Mouse (Mus musculus) embryonic facial prominence, embryonic 15.5 days (tissue): ENCODE measurements around the gene Ank2. TPM values are rescaled to one million over a fixed set of nuclear protein-coding genes. Genes with fewer than 3 reads are reported as not detected.

Experiments used
- ATAC-seq: fragments of 200-750 bp; cut with Nextera tagmentation; 2 replicates; pipeline ENCODE4 v1.8.0; 2017; ENCODE audit warnings: low read depth, moderate TSS enrichment; ENCODE audit not compliant: insufficient number of reproducible peaks, low FRiP score, low TSS enrichment
- H3K27ac ChIP-seq: fragments of 300-500 bp; sonication (generic); replicated peaks from 2 replicates; pipeline ENCODE4 v1.5.1; 2015; ENCODE audit warnings: mild to moderate bottlenecking, inconsistent platforms
- H3K27me3 ChIP-seq: fragments of 300-500 bp; sonication (generic); 2 replicates; pipeline ENCODE4 v1.6.1; 2015; ENCODE audit warnings: inconsistent platforms
- H3K36me3 ChIP-seq: fragments of 300-500 bp; sonication (generic); 2 replicates; pipeline ENCODE4 v1.6.1; 2015; ENCODE audit warnings: mild to moderate bottlenecking, inconsistent platforms
- H3K4me1 ChIP-seq: fragments of 300-500 bp; sonication (generic); 2 replicates; pipeline ENCODE4 v1.6.1; 2015; ENCODE audit warnings: inconsistent platforms
- H3K4me2 ChIP-seq: fragments of 300-500 bp; sonication (generic); replicated peaks from 2 replicates; pipeline ENCODE4 v1.6.1; 2015; ENCODE audit warnings: mild to moderate bottlenecking, inconsistent platforms
- H3K4me3 ChIP-seq: fragments of 300-500 bp; sonication (generic); replicated peaks from 2 replicates; pipeline ENCODE4 v1.5.1; 2015; ENCODE audit warnings: mild to moderate bottlenecking, inconsistent platforms
- H3K9ac ChIP-seq: fragments of 300-500 bp; sonication (generic); 2 replicates; pipeline ENCODE4 v1.6.1; 2015; ENCODE audit warnings: inconsistent platforms
- H3K9me3 ChIP-seq: fragments of 300-500 bp; sonication (generic); replicated peaks from 2 replicates; pipeline ENCODE4 v1.6.1; 2016; ENCODE audit warnings: inconsistent platforms
- WGBS: fragments of 180-500 bp; shearing (Covaris S2); methylation state at CpG from one replicate; pipeline ENCODE4 v1.1.7; 2015; 5-methylcytosine and 5-hydroxymethylcytosine counted together
- polyA plus RNA-seq: library from polyadenylated mRNA; unstranded; fragments of >200 nt; fragmentation: Nextera tagmentation; extraction: Ambion mirVana; gene quantifications from 2 replicates; pipeline ENCODE4 v1.2.1, GENCODE M21; 2015

Ank2 gene
- polyA plus RNA-seq: 32.4 and 37.0 TPM in 2 replicates

- WGBS: under 1% methylated on average over 56 of the region's 62 CpGs
- H3K36me3 ChIP-seq: no peaks in the 10 kb centered on the region
- peaks cover 13% of the 10 kb centered on the region for H3K4me1 ChIP-seq
- no peaks in the 10 kb centered on the region for H3K9me3 ChIP-seq
- peaks cover 28% of the 10 kb centered on the region for H3K27me3 ChIP-seq
- peak; percentile 78 for ATAC-seq
- peak within 1 kb of the TSS; percentile 100 for H3K4me2 ChIP-seq
- no peak within 1 kb of the TSS for H3K27ac ChIP-seq
- peak within 1 kb of the TSS; percentile 54 for H3K4me3 ChIP-seq
- peak within 1 kb of the TSS; percentile 33; the same call in 1 of the 2 replicates for H3K9ac ChIP-seq
Observed at GRCm38 (mm10) chr3:127498742-127499400, at the start of gene Ank2. Gene Ank2, minus strand, starts transcription at chr3:127499350.

DNA sequence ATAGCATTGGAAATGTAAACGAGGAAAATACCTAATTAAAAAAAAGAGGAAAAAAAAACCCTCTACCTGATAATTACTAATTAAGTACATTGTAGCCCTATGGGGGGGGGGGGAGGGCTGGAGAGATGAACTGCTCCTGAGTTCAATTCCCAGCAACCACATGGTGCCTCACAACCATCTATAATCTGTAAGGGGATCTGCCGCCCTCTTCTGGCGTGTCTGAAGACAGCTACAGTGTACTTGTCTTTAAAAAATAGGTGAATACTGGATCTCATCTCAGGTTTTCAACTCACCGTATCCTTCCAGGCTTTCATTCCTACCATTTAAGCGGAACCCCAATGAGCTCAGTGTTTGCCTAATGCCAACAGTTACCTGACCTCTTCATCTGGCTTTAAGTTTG lies 48.7 kb upstream of the Ank2 start:
- H3K9ac ChIP-seq: no peak overlapping the region
- H3K4me2 ChIP-seq: no peak overlapping the region
- H3K27ac ChIP-seq: no peak overlapping the region
- WGBS: 41% methylated on average over 4 of the region's 5 CpGs
- H3K36me3 ChIP-seq: peaks cover 29% of the 10 kb centered on the region
- no peak overlapping the region for H3K4me3 ChIP-seq
- no peak for ATAC-seq
- H3K27me3 ChIP-seq: no peaks in the 10 kb centered on the region
- H3K9me3 ChIP-seq: no peaks in the 10 kb centered on the region
- 0 out of 2 replicates have a peak, but pooled peaks cover 3% of the 10 kb centered on the region for H3K4me1 ChIP-seq

- no peaks in the 10 kb centered on the region for H3K4me1 ChIP-seq
- ATAC-seq: no peak
- H3K36me3 ChIP-seq: peaks cover 44% of the 10 kb centered on the region
- H3K4me3 ChIP-seq: no peak overlapping the region
- no peak overlapping the region for H3K4me2 ChIP-seq
- no peak overlapping the region for H3K9ac ChIP-seq
- H3K27me3 ChIP-seq: no peaks in the 10 kb centered on the region
- WGBS: 35% methylated on average over 5 of the region's 5 CpGs
- no peaks in the 10 kb centered on the region for H3K9me3 ChIP-seq
- H3K27ac ChIP-seq: no peak overlapping the region
Observed at GRCm38 (mm10) chr3:127544610-127545121, 45.5 kb upstream of the Ank2 start.

DNA sequence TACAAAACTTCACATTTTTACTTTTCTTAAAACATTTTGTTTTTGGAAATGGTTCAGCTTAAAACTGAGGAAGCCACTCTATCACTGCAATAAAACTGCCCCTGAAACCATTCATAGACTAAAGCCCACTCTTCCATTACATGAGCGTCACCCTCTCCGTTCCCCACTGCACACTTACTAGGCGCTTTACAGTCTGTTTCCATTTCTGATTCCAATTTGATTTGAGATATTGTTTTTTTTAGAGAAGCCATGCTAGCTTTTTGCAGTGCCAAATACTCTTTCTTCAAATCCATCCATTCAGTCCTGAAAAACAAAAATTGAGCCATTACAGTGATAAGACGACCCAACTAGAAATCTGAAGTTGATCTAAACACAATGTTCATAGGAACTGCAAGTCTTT lies 44.8 kb upstream of the Ank2 start:
- H3K9ac ChIP-seq: no peak overlapping the region
- peaks cover 47% of the 10 kb centered on the region for H3K36me3 ChIP-seq
- WGBS: 83% methylated on average over 4 of the region's 4 CpGs
- no peaks in the 10 kb centered on the region for H3K27me3 ChIP-seq
- H3K4me3 ChIP-seq: no peak overlapping the region
- H3K9me3 ChIP-seq: no peaks in the 10 kb centered on the region
- no peak for ATAC-seq
- H3K4me1 ChIP-seq: no peaks in the 10 kb centered on the region
- no peak overlapping the region for H3K27ac ChIP-seq
- no peak overlapping the region for H3K4me2 ChIP-seq

- no peak overlapping the region for H3K4me2 ChIP-seq
- H3K9ac ChIP-seq: no peak overlapping the region
- peaks cover 28% of the 10 kb centered on the region for H3K36me3 ChIP-seq
- H3K27me3 ChIP-seq: no peaks in the 10 kb centered on the region
- no peak for ATAC-seq
- no peaks in the 10 kb centered on the region for H3K4me1 ChIP-seq
- WGBS: 62% methylated on average over 6 of the region's 6 CpGs
- no peak overlapping the region for H3K27ac ChIP-seq
- no peak overlapping the region for H3K4me3 ChIP-seq
- H3K9me3 ChIP-seq: no peaks in the 10 kb centered on the region
Observed at GRCm38 (mm10) chr3:127539193-127539592, 40.0 kb upstream of the Ank2 start.

DNA sequence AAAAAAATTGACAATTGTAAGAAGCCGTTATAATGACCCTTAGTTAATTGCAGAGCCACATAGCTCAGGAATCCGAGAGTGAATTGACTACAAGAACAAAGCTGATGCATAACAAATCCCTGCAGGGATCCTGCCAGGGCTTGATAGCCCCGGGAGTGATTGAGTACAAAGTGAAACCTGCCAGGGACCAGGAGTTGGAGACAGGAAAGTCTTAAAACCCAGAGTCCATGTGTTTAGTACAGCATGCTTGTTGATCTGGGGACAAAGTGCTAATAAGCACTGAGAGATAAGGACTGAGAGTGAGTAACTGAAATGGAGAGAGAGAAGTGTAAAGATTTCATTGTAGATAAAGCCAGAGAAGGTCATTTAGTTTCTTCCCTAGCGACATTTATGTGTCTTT lies 31.1 kb upstream of the Ank2 start:
- no peak overlapping the region for H3K4me2 ChIP-seq
- H3K4me1 ChIP-seq: no peaks in the 10 kb centered on the region
- no peak overlapping the region for H3K4me3 ChIP-seq
- no peaks in the 10 kb centered on the region for H3K27me3 ChIP-seq
- no peak for ATAC-seq
- H3K36me3 ChIP-seq: no peaks in the 10 kb centered on the region
- H3K9me3 ChIP-seq: no peaks in the 10 kb centered on the region
- H3K9ac ChIP-seq: no peak overlapping the region
- 13% methylated on average over 4 of the region's 4 CpGs for WGBS
- no peak overlapping the region for H3K27ac ChIP-seq

DNA sequence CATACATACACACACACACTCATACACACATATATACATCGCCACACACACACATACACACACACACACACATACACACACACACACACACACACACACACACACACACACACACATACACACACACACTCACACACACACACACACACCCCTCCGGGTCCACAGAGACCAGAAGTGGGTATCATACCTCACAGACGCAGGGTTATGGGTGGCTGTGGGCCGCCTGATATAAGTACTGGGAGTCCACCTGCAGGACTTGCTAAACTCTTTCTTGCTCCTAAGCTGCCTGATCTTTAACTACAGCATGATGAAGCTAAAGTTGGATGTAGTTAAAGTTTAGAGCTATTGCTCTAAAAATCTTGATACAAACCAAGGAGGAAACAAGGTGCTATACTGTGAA lies 30.7 kb upstream of the Ank2 start:
- Histone ChIP-seq H3K9ac (no peak overlapping the region), H3K27me3 (no peaks in the 10 kb centered on the region), H3K27ac (no peak overlapping the region), H3K4me2 (no peak overlapping the region), H3K4me3 (no peak overlapping the region), H3K9me3 (no peaks in the 10 kb centered on the region), H3K4me1 (no peaks in the 10 kb centered on the region), H3K36me3 (no peaks in the 10 kb centered on the region)
- 76% methylated on average over 4 of the region's 4 CpGs for WGBS
- no peak for ATAC-seq

GRCm38 (mm10) chr3:127529210-127529609 lies 30.1 kb upstream of the Ank2 start:
- no peaks in the 10 kb centered on the region for H3K4me1 ChIP-seq
- H3K4me3 ChIP-seq: no peak overlapping the region
- H3K36me3 ChIP-seq: no peaks in the 10 kb centered on the region
- no peak for ATAC-seq
- no peaks in the 10 kb centered on the region for H3K9me3 ChIP-seq
- H3K4me2 ChIP-seq: no peak overlapping the region
- H3K27ac ChIP-seq: no peak overlapping the region
- H3K27me3 ChIP-seq: no peaks in the 10 kb centered on the region
- no peak overlapping the region for H3K9ac ChIP-seq
- WGBS: 88% methylated on average over 3 of the region's 3 CpGs

DNA sequence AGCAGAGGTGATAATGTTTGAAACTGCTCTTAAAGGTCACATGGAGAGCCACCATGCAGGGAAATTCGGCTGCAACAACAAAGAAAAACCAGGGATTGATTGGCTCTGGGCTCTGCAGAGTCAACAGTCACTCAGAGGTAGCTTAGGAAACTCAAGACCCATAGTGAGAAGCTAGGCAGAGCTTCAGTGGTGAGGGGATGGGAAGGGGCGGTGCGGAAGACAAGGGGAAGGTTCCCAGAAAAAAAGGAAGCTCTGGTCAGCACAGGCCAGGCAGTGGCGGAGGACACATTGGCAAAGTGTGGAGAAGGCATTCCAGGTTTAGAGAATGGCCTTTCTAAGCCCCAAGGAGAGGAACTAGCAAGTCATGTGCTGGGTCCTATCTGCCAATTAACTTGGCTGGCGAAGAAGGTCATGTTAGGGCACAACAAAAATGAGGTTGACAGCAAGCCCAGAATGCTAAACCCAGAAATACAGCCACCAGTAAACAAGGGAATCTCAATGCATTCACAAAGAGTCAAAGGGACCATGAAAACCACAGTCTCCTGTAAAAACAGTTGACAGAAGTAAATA lies 28.4 kb upstream of the Ank2 start:
- Histone ChIP-seq H3K9ac (no peak overlapping the region), H3K4me1 (no peaks in the 10 kb centered on the region), H3K4me3 (no peak overlapping the region), H3K9me3 (no peaks in the 10 kb centered on the region), H3K27ac (no peak overlapping the region), H3K36me3 (no peaks in the 10 kb centered on the region), H3K4me2 (no peak overlapping the region), H3K27me3 (no peaks in the 10 kb centered on the region)
- WGBS: 70% methylated on average over 5 of the region's 5 CpGs
- ATAC-seq: no peak

- no peak for ATAC-seq
- WGBS: 66% methylated on average over 8 of the region's 8 CpGs
- Histone ChIP-seq H3K9ac (no peak overlapping the region), H3K36me3 (no peaks in the 10 kb centered on the region), H3K4me2 (no peak overlapping the region), H3K27me3 (no peaks in the 10 kb centered on the region), H3K4me3 (no peak overlapping the region), H3K4me1 (no peaks in the 10 kb centered on the region), H3K9me3 (no peaks in the 10 kb centered on the region), H3K27ac (no peak overlapping the region)
Observed at GRCm38 (mm10) chr3:127525188-127525819, 26.2 kb upstream of the Ank2 start.

DNA sequence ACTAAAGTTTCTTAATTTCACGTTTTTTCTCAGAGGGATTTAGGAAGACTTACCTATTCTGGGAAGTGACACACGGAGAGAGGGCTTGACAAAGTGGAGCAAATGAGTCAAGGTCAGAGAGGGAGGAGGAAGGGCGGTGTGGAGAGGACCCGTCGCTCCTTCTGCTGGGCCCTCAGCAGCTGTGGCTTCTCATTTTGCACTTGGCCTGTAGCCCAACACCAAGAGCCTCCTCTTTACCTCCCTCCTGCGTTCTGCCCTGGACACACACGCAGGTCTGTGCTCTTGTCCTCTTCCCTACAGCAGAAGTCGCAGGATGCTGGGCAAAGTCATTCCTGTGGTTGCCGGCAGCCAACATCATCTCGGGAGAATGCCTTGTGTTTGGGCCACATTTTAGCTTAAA lies 22.0 kb upstream of the Ank2 start:
- Histone ChIP-seq H3K4me3 (no peak overlapping the region), H3K4me2 (no peak overlapping the region), H3K27ac (no peak overlapping the region), H3K27me3 (no peaks in the 10 kb centered on the region), H3K9ac (no peak overlapping the region), H3K9me3 (no peaks in the 10 kb centered on the region), H3K36me3 (no peaks in the 10 kb centered on the region), H3K4me1 (no peaks in the 10 kb centered on the region)
- 60% methylated on average over 10 of the region's 10 CpGs for WGBS
- ATAC-seq: no peak; the same call in 1 of the 2 replicates
